Mouse (Mus musculus): ENCODE results near the gene Fgfr2. TPM values are rescaled to one million over a fixed set of nuclear protein-coding genes. Genes with fewer than 3 reads are reported as not detected.

Gene Fgfr2
- polyA plus RNA-seq, 1 experiment from 2014 or later = 93.6 TPM

DNA sequence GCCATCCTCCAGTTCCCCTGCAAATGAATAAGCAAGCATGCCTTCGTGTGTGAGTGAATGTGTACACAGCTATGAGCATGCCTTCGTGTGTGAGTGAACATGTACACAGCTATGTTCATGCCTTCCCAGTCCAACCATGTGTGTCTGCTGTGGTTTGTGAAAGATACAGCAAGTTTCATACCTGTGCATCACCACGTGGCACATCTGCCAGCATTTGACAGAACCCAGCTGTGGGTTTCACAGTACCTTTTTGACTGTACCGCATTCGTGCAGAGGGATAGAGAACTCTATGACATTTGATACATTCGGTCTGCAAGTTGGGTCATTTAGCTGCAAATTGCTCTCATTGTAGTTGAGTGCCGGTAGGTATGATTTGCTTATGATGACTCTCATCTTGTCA is 1808.7 kb downstream of the Fgfr2 start:
- DNase-seq (ENCODE audit: low spot score) = no peak
- no peak for ATAC-seq (replicated peaks; ENCODE audit: low FRiP score)
- no peak overlapping the region for H3K27ac ChIP-seq (ENCODE audit: low read depth, low read length)
- H3K36me3 ChIP-seq (ENCODE audit: control insufficient read depth, insufficient read depth, low read length) = no peaks in the 10 kb centered on the region
- H3K4me3 ChIP-seq (ENCODE audit: low read depth, low read length) = no peak overlapping the region
- H3K27me3 ChIP-seq (ENCODE audit: control insufficient read depth, insufficient read depth, low read length) = no peaks in the 10 kb centered on the region
- no peak overlapping the region for H3K9ac ChIP-seq (ENCODE audit: low read length)
- 88% methylated on average over 7 of the region's 7 CpGs for WGBS
- H3K4me2 ChIP-seq (ENCODE audit: low read depth, low read length, severe bottlenecking) = no peak overlapping the region
- no peaks in the 10 kb centered on the region for H3K9me3 ChIP-seq (ENCODE audit: control insufficient read depth, low read length)
- H3K4me1 ChIP-seq (replicated peaks; ENCODE audit: control insufficient read depth, insufficient read depth, low read length) = no peaks in the 10 kb centered on the region

DNA sequence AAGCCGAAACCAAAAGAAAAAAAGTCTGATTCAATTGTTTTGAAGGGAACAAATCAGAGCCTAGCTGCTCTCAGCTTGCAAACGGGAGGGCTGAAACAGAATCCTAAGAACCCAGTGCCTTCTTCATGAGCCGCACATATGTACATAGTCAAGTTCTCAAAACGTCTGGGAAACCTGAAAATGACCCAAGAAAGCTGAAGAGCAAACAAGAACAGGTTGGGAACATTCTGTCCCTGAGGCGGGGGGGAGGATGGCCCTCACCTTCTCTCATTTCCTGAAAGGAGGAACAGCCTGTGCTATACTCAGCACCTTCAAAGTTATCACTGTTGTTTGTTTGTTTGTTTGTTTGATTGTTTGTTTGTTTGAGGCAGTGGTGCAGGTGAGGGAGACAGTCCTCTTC is 1816.4 kb downstream of the Fgfr2 start:
- no peaks in the 10 kb centered on the region for H3K4me1 ChIP-seq (replicated peaks; ENCODE audit: control insufficient read depth, insufficient read depth, low read length)
- H3K27me3 ChIP-seq (ENCODE audit: control insufficient read depth, insufficient read depth, low read length) = no peaks in the 10 kb centered on the region
- ATAC-seq (replicated peaks; ENCODE audit: low FRiP score) = no peak
- H3K9ac ChIP-seq (ENCODE audit: low read length) = no peak overlapping the region
- H3K36me3 ChIP-seq (ENCODE audit: control insufficient read depth, insufficient read depth, low read length) = no peaks in the 10 kb centered on the region
- no peak overlapping the region for H3K27ac ChIP-seq (ENCODE audit: low read depth, low read length)
- no peak overlapping the region for H3K4me2 ChIP-seq (ENCODE audit: low read depth, low read length, severe bottlenecking)
- WGBS = 83% methylated on average over 5 of the region's 5 CpGs
- H3K4me3 ChIP-seq (ENCODE audit: low read depth, low read length) = no peak overlapping the region
- DNase-seq (ENCODE audit: low spot score) = no peak
- no peaks in the 10 kb centered on the region for H3K9me3 ChIP-seq (ENCODE audit: control insufficient read depth, low read length)

- Histone ChIP-seq H3K9ac (ENCODE audit: low read length) (no peak overlapping the region), H3K9me3 (ENCODE audit: control insufficient read depth, low read length) (no peaks in the 10 kb centered on the region), H3K4me3 (ENCODE audit: low read depth, low read length) (no peak overlapping the region), H3K27me3 (ENCODE audit: control insufficient read depth, insufficient read depth, low read length) (no peaks in the 10 kb centered on the region), H3K36me3 (ENCODE audit: control insufficient read depth, insufficient read depth, low read length) (no peaks in the 10 kb centered on the region), H3K27ac (ENCODE audit: low read depth, low read length) (no peak overlapping the region), H3K4me2 (ENCODE audit: low read depth, low read length, severe bottlenecking) (no peak overlapping the region), H3K4me1 (replicated peaks; ENCODE audit: control insufficient read depth, insufficient read depth, low read length) (no peaks in the 10 kb centered on the region)
- DNase-seq (ENCODE audit: low spot score) (no peak), ATAC-seq (replicated peaks; ENCODE audit: low FRiP score) (no peak)
- 83% methylated on average over 8 of the region's 8 CpGs for WGBS
Measured at GRCm38 (mm10) chr7:131303340-131303739, 1819.8 kb downstream of the Fgfr2 start.

DNA sequence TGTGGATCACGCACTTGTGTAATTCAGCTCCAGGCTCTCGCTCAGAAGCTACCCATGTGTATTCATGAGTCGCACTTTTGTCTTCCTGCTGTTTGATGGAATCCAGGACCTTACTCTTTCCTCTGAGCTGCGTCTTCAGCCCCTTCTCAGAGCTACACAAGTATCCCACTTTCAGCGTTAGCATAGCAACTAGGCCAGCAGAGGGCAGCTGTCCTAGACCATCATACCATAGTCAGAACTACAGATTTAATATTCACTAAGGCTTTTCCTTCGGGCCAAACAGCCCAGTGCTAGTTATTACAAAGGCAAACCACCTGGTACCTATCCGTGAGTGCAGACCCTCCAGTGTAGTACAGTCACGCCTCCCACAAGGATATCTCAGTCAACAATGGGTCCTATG is 1826.0 kb downstream of the Fgfr2 start:
- ATAC-seq (replicated peaks; ENCODE audit: low FRiP score) = no peak
- Histone ChIP-seq H3K4me1 (replicated peaks; ENCODE audit: control insufficient read depth, insufficient read depth, low read length) (no peaks in the 10 kb centered on the region), H3K36me3 (ENCODE audit: control insufficient read depth, insufficient read depth, low read length) (no peaks in the 10 kb centered on the region), H3K9me3 (ENCODE audit: control insufficient read depth, low read length) (no peaks in the 10 kb centered on the region), H3K4me3 (ENCODE audit: low read depth, low read length) (no peak overlapping the region), H3K9ac (ENCODE audit: low read length) (no peak overlapping the region), H3K27ac (ENCODE audit: low read depth, low read length) (no peak overlapping the region), H3K4me2 (ENCODE audit: low read depth, low read length, severe bottlenecking) (no peak overlapping the region), H3K27me3 (ENCODE audit: control insufficient read depth, insufficient read depth, low read length) (no peaks in the 10 kb centered on the region)
- 82% methylated on average over 8 of the region's 8 CpGs for WGBS
- DNase-seq (ENCODE audit: low spot score) = no peak

GRCm38 (mm10) chr7:131265851-131266250 is 1857.3 kb downstream of the Fgfr2 start:
- no peak overlapping the region for H3K4me2 ChIP-seq (ENCODE audit: low read depth, low read length, severe bottlenecking)
- no peak overlapping the region for H3K4me3 ChIP-seq (ENCODE audit: low read depth, low read length)
- ATAC-seq (replicated peaks; ENCODE audit: low FRiP score) = no peak
- WGBS = 73% methylated on average over 4 of the region's 4 CpGs
- H3K9ac ChIP-seq (ENCODE audit: low read length) = no peak overlapping the region
- no peak for DNase-seq (ENCODE audit: low spot score)
- H3K27me3 ChIP-seq (ENCODE audit: control insufficient read depth, insufficient read depth, low read length) = no peaks in the 10 kb centered on the region
- H3K27ac ChIP-seq (ENCODE audit: low read depth, low read length) = no peak overlapping the region
- H3K4me1 ChIP-seq (replicated peaks; ENCODE audit: control insufficient read depth, insufficient read depth, low read length) = no peaks in the 10 kb centered on the region
- no peaks in the 10 kb centered on the region for H3K9me3 ChIP-seq (ENCODE audit: control insufficient read depth, low read length)
- no peaks in the 10 kb centered on the region for H3K36me3 ChIP-seq (ENCODE audit: control insufficient read depth, insufficient read depth, low read length)

GRCm38 (mm10) chr7:131264251-131264650 is 1858.9 kb downstream of the Fgfr2 start:
- Histone ChIP-seq H3K27ac (ENCODE audit: low read depth, low read length) (no peak overlapping the region), H3K4me2 (ENCODE audit: low read depth, low read length, severe bottlenecking) (no peak overlapping the region), H3K4me1 (replicated peaks; ENCODE audit: control insufficient read depth, insufficient read depth, low read length) (no peaks in the 10 kb centered on the region), H3K4me3 (ENCODE audit: low read depth, low read length) (no peak overlapping the region), H3K36me3 (ENCODE audit: control insufficient read depth, insufficient read depth, low read length) (no peaks in the 10 kb centered on the region), H3K9me3 (ENCODE audit: control insufficient read depth, low read length) (no peaks in the 10 kb centered on the region), H3K27me3 (ENCODE audit: control insufficient read depth, insufficient read depth, low read length) (no peaks in the 10 kb centered on the region), H3K9ac (ENCODE audit: low read length) (no peak overlapping the region)
- WGBS = 93% methylated on average over 4 of the region's 4 CpGs
- DNase-seq (ENCODE audit: low spot score) (no peak), ATAC-seq (replicated peaks; ENCODE audit: low FRiP score) (no peak)

GRCm38 (mm10) chr7:131260946-131261345 is 1862.2 kb downstream of the Fgfr2 start:
- H3K4me2 ChIP-seq (ENCODE audit: low read depth, low read length, severe bottlenecking) = no peak overlapping the region
- no peaks in the 10 kb centered on the region for H3K36me3 ChIP-seq (ENCODE audit: control insufficient read depth, insufficient read depth, low read length)
- no peaks in the 10 kb centered on the region for H3K9me3 ChIP-seq (ENCODE audit: control insufficient read depth, low read length)
- DNase-seq (ENCODE audit: low spot score) (no peak), ATAC-seq (replicated peaks; ENCODE audit: low FRiP score) (no peak)
- no peak overlapping the region for H3K9ac ChIP-seq (ENCODE audit: low read length)
- H3K27ac ChIP-seq (ENCODE audit: low read depth, low read length) = no peak overlapping the region
- no peak overlapping the region for H3K4me3 ChIP-seq (ENCODE audit: low read depth, low read length)
- WGBS = 73% methylated on average over 6 of the region's 6 CpGs
- H3K27me3 ChIP-seq (ENCODE audit: control insufficient read depth, insufficient read depth, low read length) = no peaks in the 10 kb centered on the region
- H3K4me1 ChIP-seq (replicated peaks; ENCODE audit: control insufficient read depth, insufficient read depth, low read length) = no peaks in the 10 kb centered on the region

DNA sequence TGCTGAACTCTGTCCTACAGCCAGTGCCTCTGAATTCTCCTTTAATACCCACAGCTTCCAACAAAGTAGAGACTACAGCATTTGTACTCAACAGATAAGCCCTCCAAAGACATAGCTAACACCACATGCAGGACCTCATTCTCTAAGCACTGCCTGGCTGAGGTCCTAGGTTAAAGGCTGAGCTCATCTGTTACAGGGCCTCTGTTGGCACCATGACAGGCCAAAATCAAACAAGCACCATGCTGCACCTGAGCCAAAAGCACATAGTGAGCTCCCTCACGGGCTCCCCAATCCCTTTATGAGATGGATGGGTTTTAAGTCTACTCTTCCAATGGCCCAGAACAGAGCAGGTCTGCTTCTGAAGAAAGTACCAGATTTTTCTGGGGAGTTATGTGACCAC is 1865.8 kb downstream of the Fgfr2 start:
- Histone ChIP-seq H3K9ac (ENCODE audit: low read length) (no peak overlapping the region), H3K27ac (ENCODE audit: low read depth, low read length) (no peak overlapping the region)
- ATAC-seq (replicated peaks; ENCODE audit: low FRiP score) = no peak

DNA sequence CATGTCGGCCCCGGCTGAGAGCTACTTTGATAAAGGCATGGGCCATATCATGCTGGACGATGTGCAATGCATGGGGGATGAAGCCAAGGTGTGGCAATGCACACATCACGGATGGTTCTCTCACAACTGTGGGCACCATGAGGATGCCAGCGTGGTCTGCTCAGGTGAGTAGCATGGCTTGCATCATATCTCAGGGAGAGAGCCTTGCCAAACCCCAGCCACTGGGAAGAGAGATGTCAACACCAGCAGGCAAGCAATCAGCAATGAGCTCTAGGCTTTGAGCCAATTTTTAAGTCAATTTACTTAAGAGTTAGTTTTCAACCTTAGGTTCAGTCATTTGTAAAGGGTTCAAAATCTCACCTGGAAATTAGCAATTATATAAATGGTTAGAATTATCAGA is 1866.3 kb downstream of the Fgfr2 start:
- H3K4me2 ChIP-seq (ENCODE audit: low read depth, low read length, severe bottlenecking) = no peak overlapping the region

More for the DNA sequence above, 1865.8 kb downstream of the Fgfr2 start:
- H3K36me3 ChIP-seq (ENCODE audit: control insufficient read depth, insufficient read depth, low read length) = no peaks in the 10 kb centered on the region
- DNase-seq (ENCODE audit: low spot score) = no peak
- H3K9me3 ChIP-seq (ENCODE audit: control insufficient read depth, low read length) = no peaks in the 10 kb centered on the region
- H3K4me3 ChIP-seq (ENCODE audit: low read depth, low read length) = no peak overlapping the region
- no peak overlapping the region for H3K4me2 ChIP-seq (ENCODE audit: low read depth, low read length, severe bottlenecking)
- H3K4me1 ChIP-seq (replicated peaks; ENCODE audit: control insufficient read depth, insufficient read depth, low read length) = no peaks in the 10 kb centered on the region
- H3K27me3 ChIP-seq (ENCODE audit: control insufficient read depth, insufficient read depth, low read length) = no peaks in the 10 kb centered on the region
- 71% methylated on average over 1 of the region's 1 CpGs for WGBS

More for the DNA sequence above, 1866.3 kb downstream of the Fgfr2 start:
- no peak overlapping the region for H3K4me3 ChIP-seq (ENCODE audit: low read depth, low read length)
- ATAC-seq (replicated peaks; ENCODE audit: low FRiP score) (no peak), DNase-seq (ENCODE audit: low spot score) (no peak)
- no peak overlapping the region for H3K9ac ChIP-seq (ENCODE audit: low read length)
- WGBS = 93% methylated on average over 5 of the region's 5 CpGs
- no peak overlapping the region for H3K27ac ChIP-seq (ENCODE audit: low read depth, low read length)
- H3K4me1 ChIP-seq (replicated peaks; ENCODE audit: control insufficient read depth, insufficient read depth, low read length) = no peaks in the 10 kb centered on the region
- H3K36me3 ChIP-seq (ENCODE audit: control insufficient read depth, insufficient read depth, low read length) = no peaks in the 10 kb centered on the region
- no peaks in the 10 kb centered on the region for H3K27me3 ChIP-seq (ENCODE audit: control insufficient read depth, insufficient read depth, low read length)
- no peaks in the 10 kb centered on the region for H3K9me3 ChIP-seq (ENCODE audit: control insufficient read depth, low read length)
